Mouse (Mus musculus) leukemia stem cell, adult 10-12 weeks (primary cell): Measurements from ENCODE around the gene Pigv. TPM values are rescaled to one million over a fixed set of nuclear protein-coding genes. Genes with fewer than 3 reads are reported as not detected.

ENCODE experiments used
- polyA plus RNA-seq: library from polyadenylated mRNA; stranded (reverse); fragments of >175 nt; gene quantifications from 2 replicates; pipeline ENCODE4 v1.2.3, GENCODE M21; 2012; ENCODE audit warnings: low replicate concordance

Pigv gene
- polyA plus RNA-seq: 14.1 and 14.3 TPM in 2 replicates

DNA sequence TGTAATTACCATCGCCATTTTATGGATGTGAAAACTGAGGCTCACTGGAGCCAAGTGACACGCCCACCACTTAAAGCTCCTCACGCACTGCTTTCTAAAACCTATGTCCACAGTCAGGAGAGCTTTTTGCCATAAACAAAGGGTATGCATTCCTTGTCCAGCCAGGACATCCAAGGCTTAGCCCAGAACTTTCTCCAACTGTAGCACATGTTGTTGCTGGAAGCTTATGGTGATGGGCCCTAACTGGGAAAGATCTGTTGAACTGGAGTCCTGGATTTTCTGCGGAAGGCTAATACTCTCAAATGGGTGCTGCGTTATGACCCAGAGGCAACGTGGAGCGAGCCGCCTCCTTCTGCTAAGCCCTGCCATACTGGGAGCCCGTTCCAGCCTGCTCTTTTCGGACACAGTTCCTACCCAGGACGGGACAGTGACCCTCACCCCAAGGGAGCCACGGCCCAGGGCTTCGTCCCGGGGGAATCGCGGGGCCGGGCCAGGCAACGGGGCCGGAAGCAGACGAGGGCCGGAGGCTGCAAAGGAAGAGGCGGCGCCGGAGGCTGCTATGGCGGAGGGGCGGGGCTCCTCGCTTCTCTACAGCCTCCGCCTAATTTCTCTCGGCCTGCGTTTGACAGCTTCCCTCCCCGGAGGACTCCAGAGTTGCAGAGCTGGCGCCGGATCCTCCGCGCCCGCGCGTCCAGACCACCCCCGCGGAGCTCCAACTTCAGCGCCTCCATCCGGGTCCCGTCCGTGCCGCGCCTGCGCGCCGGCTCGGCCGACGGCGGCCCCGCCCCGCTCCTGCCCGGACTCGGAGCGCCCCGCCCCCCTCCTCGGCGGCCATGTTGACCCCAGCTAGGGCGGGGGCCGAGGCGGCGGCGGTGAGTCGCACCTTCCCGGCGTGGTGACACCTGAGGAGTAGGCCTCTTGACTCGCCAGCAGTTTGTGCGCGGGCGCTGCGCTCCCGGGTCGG lies at the start of gene Pigv:
Pigv (minus strand) TSS at position 767 of the 964 bp plus-strand sequence.

GRCm38 (mm10) chr4:133649989-133650699 lies 22.3 kb downstream of the Pigv start, which contains the start of gene Zdhhc18:
TSS of gene Zdhhc18 (minus strand) at chr4:133650154.

Other genes starting within 250 kb of the Pigv start
- 0.13 and 0.15 TPM in 2 replicates for gene Tent5b, start 192.5 kb downstream of the Pigv start, polyA plus RNA-seq
- gene Trnp1, start 174.1 kb downstream of the Pigv start, polyA plus RNA-seq: 0.28 and 0.34 TPM in 2 replicates
- 0.30 and 1.2 TPM in 2 replicates for gene Kdf1, start 153.7 kb downstream of the Pigv start, polyA plus RNA-seq
- 165 and 264 TPM in 2 replicates for gene Nudc, start 126.7 kb downstream of the Pigv start, polyA plus RNA-seq
- gene Nr0b2, start 119.3 kb downstream of the Pigv start, polyA plus RNA-seq: 0.52 and 0.95 TPM in 2 replicates
- 9.5 and 9.9 TPM in 2 replicates for gene Gpatch3, start 97.9 kb downstream of the Pigv start, polyA plus RNA-seq
- 41.9 and 70.4 TPM in 2 replicates for gene Gpn2, start 88.3 kb downstream of the Pigv start, polyA plus RNA-seq
- gene Sfn, start 70.5 kb downstream of the Pigv start, polyA plus RNA-seq: 7.2 and 9.9 TPM in 2 replicates
- gene Zdhhc18, start 22.5 kb downstream of the Pigv start, polyA plus RNA-seq: 85.1 and 90.5 TPM in 2 replicates
- 95.3 and 252 TPM in 2 replicates for gene Arid1a, start 84.1 kb upstream of the Pigv start, polyA plus RNA-seq
- gene Rps6ka1, start 215.2 kb upstream of the Pigv start, polyA plus RNA-seq: 45.3 and 63.8 TPM in 2 replicates